Mouse (Mus musculus) small intestine, adult 2 months (tissue): ENCODE results near the gene Dnase1.

Experiments
- CTCF ChIP-seq: fragments of 200-500 bp; IDR thresholded peaks from 2 replicates; pipeline ENCODE4 v1.5.1; 2012; ENCODE audit warnings: low read depth, mild to moderate bottlenecking, control low read depth, inconsistent platforms, low read length, moderate library complexity, mixed read lengths; ENCODE audit not compliant: insufficient replicate concordance, insufficient read length; ENCODE audit errors: extremely low read depth
- POLR2A ChIP-seq: fragments of 200-500 bp; IDR thresholded peaks from 2 replicates; pipeline ENCODE4 v1.6.1; 2012; ENCODE audit warnings: low read depth, mild to moderate bottlenecking, control low read depth, inconsistent platforms, low read length, moderate library complexity

- no peak for TF ChIP-seq CTCF
- no peak for TF ChIP-seq POLR2A
These were observed 2.8 kb upstream of the Dnase1 start for GRCm38 (mm10) chr16:4033971-4034370.
